Mouse (Mus musculus): ENCODE measurements around the gene Retsat. TPM values are rescaled to one million over a fixed set of nuclear protein-coding genes. Genes with fewer than 3 reads are reported as not detected.

Retsat gene
- polyA plus RNA-seq, 1 experiment from 2014 or later: 5.1 TPM

- Histone ChIP-seq H3K4me3 (peak overlapping the region; percentile 76), H3K4me1 (peaks cover 21% of the 10 kb centered on the region), H3K9ac (peak overlapping the region; percentile 79), H3K27ac (no peak overlapping the region), H3K27me3 (replicated peaks) (no peaks in the 10 kb centered on the region), H3K9me3 (no peaks in the 10 kb centered on the region), H3K36me3 (peaks cover 20% of the 10 kb centered on the region), H3K4me2 (replicated peaks) (peak overlapping the region; percentile 96)
- ATAC-seq (ENCODE audit: low FRiP score, low read depth): no peak
- 29% methylated on average over 25 of the region's 25 CpGs for WGBS
Measured at GRCm38 (mm10) chr6:72615561-72616375, 17.5 kb downstream of the Retsat start.

- ATAC-seq (ENCODE audit: low FRiP score, low read depth): peak; percentile 99
- Histone ChIP-seq H3K27me3 (replicated peaks) (no peaks in the 10 kb centered on the region), H3K9me3 (no peaks in the 10 kb centered on the region), H3K27ac (peak within 1 kb of the TSS; percentile 72), H3K36me3 (peaks cover 10% of the 10 kb centered on the region), H3K4me1 (peaks cover 21% of the 10 kb centered on the region), H3K4me2 (replicated peaks) (peak within 1 kb of the TSS; percentile 96), H3K4me3 (peak within 1 kb of the TSS; percentile 76), H3K9ac (peak within 1 kb of the TSS; percentile 79)
- WGBS: under 1% methylated on average over 41 of the region's 41 CpGs
Measured at GRCm38 (mm10) chr6:72616643-72617288, 18.5 kb downstream of the Retsat start, which contains the start of gene Tgoln1. TSS of gene Tgoln1 (minus strand) at chr6:72617000.

DNA sequence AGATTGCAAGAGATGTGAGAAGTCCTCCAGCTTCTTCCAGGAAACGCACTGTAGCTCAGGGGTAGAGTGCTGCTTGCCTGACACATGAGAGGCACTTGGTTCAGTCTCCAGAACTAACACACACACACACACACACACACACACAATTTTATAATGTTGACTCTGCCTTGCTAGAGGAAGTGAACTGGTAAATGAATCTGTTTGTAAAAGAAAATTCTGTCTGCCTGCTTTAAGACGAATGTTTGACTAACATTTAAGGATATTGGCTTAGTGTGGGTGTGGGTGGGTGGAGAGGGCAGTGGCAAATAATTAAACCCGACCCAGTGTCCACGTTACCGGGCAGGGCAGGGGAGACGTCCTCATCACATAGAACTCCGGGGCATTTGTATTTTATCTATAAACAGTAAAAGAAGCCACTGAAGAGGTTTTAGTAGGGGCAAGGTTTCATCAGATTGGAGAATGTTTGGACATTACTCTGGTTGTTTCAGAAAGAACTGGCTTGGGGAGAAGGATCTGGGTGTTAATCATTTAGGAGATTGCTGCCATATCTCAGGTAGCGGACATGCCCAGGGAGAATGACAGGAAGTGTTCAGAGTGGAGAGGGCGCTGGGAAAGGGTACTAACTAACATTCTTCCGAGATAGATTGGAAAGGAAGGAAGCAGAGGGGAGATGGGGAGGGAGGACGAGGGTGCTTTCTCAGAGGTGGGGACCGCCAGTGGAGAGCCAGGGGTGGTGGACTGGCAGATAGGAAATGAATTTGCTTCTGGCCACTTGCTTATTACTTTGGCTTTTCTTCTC is 21.7 kb downstream of the Retsat start:
- Histone ChIP-seq H3K4me2 (replicated peaks) (no peak overlapping the region), H3K27me3 (replicated peaks) (no peaks in the 10 kb centered on the region), H3K36me3 (no peaks in the 10 kb centered on the region), H3K4me1 (peaks cover 12% of the 10 kb centered on the region), H3K9me3 (no peaks in the 10 kb centered on the region), H3K27ac (no peak overlapping the region), H3K4me3 (no peak overlapping the region), H3K9ac (no peak overlapping the region)
- WGBS: 62% methylated on average over 12 of the region's 12 CpGs
- ATAC-seq (ENCODE audit: low FRiP score, low read depth): no peak

- H3K9me3 ChIP-seq: no peaks in the 10 kb centered on the region
- H3K9ac ChIP-seq: no peak overlapping the region
- WGBS: 88% methylated on average over 5 of the region's 5 CpGs
- no peak for ATAC-seq (ENCODE audit: low FRiP score, low read depth)
- no peaks in the 10 kb centered on the region for H3K36me3 ChIP-seq
- H3K4me1 ChIP-seq: peaks cover 2% of the 10 kb centered on the region
- no peaks in the 10 kb centered on the region for H3K27me3 ChIP-seq (replicated peaks)
- no peak overlapping the region for H3K4me3 ChIP-seq
- no peak overlapping the region for H3K4me2 ChIP-seq (replicated peaks)
- no peak overlapping the region for H3K27ac ChIP-seq
Measured at GRCm38 (mm10) chr6:72620920-72621319, 22.6 kb downstream of the Retsat start.

DNA sequence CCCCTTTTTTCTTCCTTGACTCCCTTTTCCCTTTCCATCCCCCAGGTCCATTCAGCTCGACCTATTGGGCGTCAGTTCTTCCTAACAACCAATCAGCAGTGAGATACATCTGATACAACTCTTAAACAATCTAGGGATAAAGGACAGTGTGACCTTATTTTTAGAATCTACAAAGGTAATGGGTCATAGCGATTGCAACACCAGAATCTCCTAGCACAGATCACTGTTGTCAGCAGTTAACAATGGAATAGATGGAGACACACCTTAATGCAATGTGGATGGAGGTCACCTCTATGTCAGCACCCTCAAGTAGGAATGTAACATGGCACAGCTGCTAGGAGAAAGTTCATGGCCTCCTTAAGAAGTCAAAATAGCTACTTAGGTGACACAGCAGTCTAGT is 24.6 kb downstream of the Retsat start:
- ATAC-seq (ENCODE audit: low FRiP score, low read depth): no peak
- WGBS: 39% methylated on average over 3 of the region's 3 CpGs
- no peaks in the 10 kb centered on the region for H3K9me3 ChIP-seq

GRCm38 (mm10) chr6:72623661-72624402 is 25.6 kb downstream of the Retsat start:
- Histone ChIP-seq H3K27ac (no peak overlapping the region), H3K4me1 (no peaks in the 10 kb centered on the region), H3K9ac (no peak overlapping the region), H3K4me3 (no peak overlapping the region), H3K36me3 (peaks cover 7% of the 10 kb centered on the region), H3K9me3 (no peaks in the 10 kb centered on the region), H3K27me3 (replicated peaks) (no peaks in the 10 kb centered on the region), H3K4me2 (replicated peaks) (no peak overlapping the region)
- no peak for ATAC-seq (ENCODE audit: low FRiP score, low read depth)
- 85% methylated on average over 8 of the region's 8 CpGs for WGBS

More for the DNA sequence above, 24.6 kb downstream of the Retsat start:
- no peak overlapping the region for H3K9ac ChIP-seq
- H3K36me3 ChIP-seq: peaks cover 7% of the 10 kb centered on the region
- H3K27ac ChIP-seq: no peak overlapping the region
- H3K4me2 ChIP-seq (replicated peaks): no peak overlapping the region
- no peaks in the 10 kb centered on the region for H3K4me1 ChIP-seq
- H3K27me3 ChIP-seq (replicated peaks): no peaks in the 10 kb centered on the region
- no peak overlapping the region for H3K4me3 ChIP-seq

- Histone ChIP-seq H3K27ac (no peak overlapping the region), H3K27me3 (replicated peaks) (no peaks in the 10 kb centered on the region), H3K36me3 (peaks cover 18% of the 10 kb centered on the region), H3K4me3 (no peak overlapping the region), H3K9ac (no peak overlapping the region), H3K9me3 (no peaks in the 10 kb centered on the region), H3K4me2 (replicated peaks) (no peak overlapping the region), H3K4me1 (no peaks in the 10 kb centered on the region)
- ATAC-seq (ENCODE audit: low FRiP score, low read depth): no peak
- 78% methylated on average over 7 of the region's 7 CpGs for WGBS
Measured at GRCm38 (mm10) chr6:72626391-72626790, 28.1 kb downstream of the Retsat start.

GRCm38 (mm10) chr6:72627276-72627675 is 29.0 kb downstream of the Retsat start:
- Histone ChIP-seq H3K4me2 (replicated peaks) (no peak overlapping the region), H3K27ac (no peak overlapping the region), H3K27me3 (replicated peaks) (no peaks in the 10 kb centered on the region), H3K4me1 (no peaks in the 10 kb centered on the region), H3K9me3 (no peaks in the 10 kb centered on the region), H3K4me3 (no peak overlapping the region), H3K36me3 (peaks cover 18% of the 10 kb centered on the region), H3K9ac (no peak overlapping the region)
- no peak for ATAC-seq (ENCODE audit: low FRiP score, low read depth)
- 90% methylated on average over 16 of the region's 16 CpGs for WGBS

DNA sequence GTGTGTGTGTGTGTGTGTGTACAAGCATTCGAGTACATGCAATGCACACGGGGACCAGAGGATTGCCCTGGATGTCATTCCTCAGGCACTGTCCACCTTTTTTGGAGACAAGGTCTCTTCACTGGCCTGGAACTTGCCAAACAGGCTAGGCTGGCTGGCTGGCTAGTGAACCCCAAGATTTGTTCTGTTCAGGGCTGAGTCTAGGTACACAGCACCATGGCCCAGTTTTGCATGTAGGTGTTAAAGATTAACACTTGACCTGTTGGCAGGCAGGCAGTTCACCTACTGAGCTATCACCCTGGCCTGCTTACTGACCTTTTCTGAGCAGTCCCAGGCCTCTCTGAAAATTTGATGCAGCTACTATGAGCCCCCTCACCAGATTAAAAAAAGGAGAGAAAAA is 32.1 kb downstream of the Retsat start:
- Histone ChIP-seq H3K4me3 (no peak overlapping the region), H3K9ac (no peak overlapping the region)
- 94% methylated on average over 2 of the region's 2 CpGs for WGBS

GRCm38 (mm10) chr6:72630961-72631360 is 32.7 kb downstream of the Retsat start:
- Histone ChIP-seq H3K4me3 (no peak overlapping the region), H3K4me2 (replicated peaks) (no peak overlapping the region), H3K9ac (no peak overlapping the region), H3K27ac (no peak overlapping the region), H3K4me1 (no peaks in the 10 kb centered on the region), H3K27me3 (replicated peaks) (no peaks in the 10 kb centered on the region), H3K36me3 (peaks cover 18% of the 10 kb centered on the region), H3K9me3 (no peaks in the 10 kb centered on the region)
- 89% methylated on average over 14 of the region's 14 CpGs for WGBS
- ATAC-seq (ENCODE audit: low FRiP score, low read depth): no peak

More for the DNA sequence above, 32.1 kb downstream of the Retsat start:
- H3K36me3 ChIP-seq: peaks cover 18% of the 10 kb centered on the region
- no peaks in the 10 kb centered on the region for H3K27me3 ChIP-seq (replicated peaks)
- H3K9me3 ChIP-seq: no peaks in the 10 kb centered on the region
- no peaks in the 10 kb centered on the region for H3K4me1 ChIP-seq
- H3K27ac ChIP-seq: no peak overlapping the region
- H3K4me2 ChIP-seq (replicated peaks): no peak overlapping the region
- no peak for ATAC-seq (ENCODE audit: low FRiP score, low read depth)

- Histone ChIP-seq H3K27ac (no peak overlapping the region), H3K4me3 (no peak overlapping the region), H3K9me3 (no peaks in the 10 kb centered on the region), H3K9ac (no peak overlapping the region), H3K4me2 (replicated peaks) (no peak overlapping the region), H3K36me3 (peaks cover 18% of the 10 kb centered on the region), H3K27me3 (replicated peaks) (no peaks in the 10 kb centered on the region), H3K4me1 (no peaks in the 10 kb centered on the region)
- ATAC-seq (ENCODE audit: low FRiP score, low read depth): no peak
- WGBS: 69% methylated on average over 6 of the region's 6 CpGs
Measured at GRCm38 (mm10) chr6:72631700-72632099, 33.4 kb downstream of the Retsat start.

Data from neural tube, embryonic 12.5 days (tissue).